Mouse (Mus musculus) cerebellum, adult 2 months (tissue): ENCODE measurements around the gene Noto. TPM values are rescaled to one million over a fixed set of nuclear protein-coding genes. Genes with fewer than 3 reads are reported as not detected.

Experiments
- DNase-seq, 2 experiments: peaks; one replicate each; pipeline ENCODE4 v3.0.0; 2021
- H3K27ac ChIP-seq: fragments of 200-500 bp; 2 replicates; pipeline ENCODE4 v1.5.1; 2012; ENCODE audit warnings: low read length, control low read depth, inconsistent platforms; ENCODE audit not compliant: insufficient read depth
- H3K27me3 ChIP-seq: fragments of 200-500 bp; 2 replicates; pipeline ENCODE4 v1.6.1; 2012; ENCODE audit warnings: inconsistent platforms, mild to moderate bottlenecking, low read length, moderate library complexity; ENCODE audit not compliant: control insufficient read depth, insufficient read depth
- H3K4me1 ChIP-seq: fragments of 200-500 bp; 2 replicates; pipeline ENCODE4 v1.6.1; 2011; ENCODE audit warnings: low read length; ENCODE audit not compliant: control insufficient read depth, insufficient read depth
- H3K4me3 ChIP-seq: fragments of 200-500 bp; replicated peaks from 2 replicates; pipeline ENCODE3; 2011; ENCODE audit warnings: mild to moderate bottlenecking, low read depth, low read length, control low read depth; ENCODE audit not compliant: insufficient read depth
- CTCF ChIP-seq: fragments of 200-500 bp; IDR thresholded peaks from 2 replicates; pipeline ENCODE4 v1.5.1; 2011; ENCODE audit warnings: low read depth, mild to moderate bottlenecking, control low read depth, low read length, moderate library complexity, borderline replicate concordance; ENCODE audit not compliant: insufficient read depth
- POLR2A ChIP-seq: fragments of 200-500 bp; IDR thresholded peaks from 2 replicates; pipeline ENCODE4 v1.6.1; 2011; ENCODE audit warnings: low read length, control low read depth, borderline replicate concordance; ENCODE audit not compliant: insufficient read depth
- WGBS: fragments of 180-500 bp; shearing (Covaris S2); methylation state at CpG from one replicate; pipeline ENCODE4 v1.1.7; 2018; 5-methylcytosine and 5-hydroxymethylcytosine counted together
- polyA plus RNA-seq: library from polyadenylated mRNA; depleted of rRNA; stranded (reverse); fragments of >200 nt; gene quantifications from 2 replicates; pipeline ENCODE4 v1.2.3, GENCODE M21; 2012; rRNA removed

Gene Noto
- polyA plus RNA-seq, 1 experiment, result not detected

- WGBS, result 54% methylated on average over 8 of the region's 8 CpGs
- Histone ChIP-seq H3K27ac (no peak overlapping the region), H3K4me1 (no peaks in the 10 kb centered on the region)
Measured at GRCm38 (mm10) chr6:85471962-85472361, 48.3 kb downstream of the Noto start.

GRCm38 (mm10) chr6:85472542-85472941, 48.9 kb downstream of the Noto start:
- Histone ChIP-seq H3K27me3 (no peaks in the 10 kb centered on the region), H3K27ac (no peak overlapping the region), H3K4me1 (no peaks in the 10 kb centered on the region), H3K4me3 (no peak overlapping the region)
- WGBS, result 44% methylated on average over 5 of the region's 5 CpGs
- TF ChIP-seq POLR2A, result no peak
- no peak for TF ChIP-seq CTCF
- DNase-seq, result no peak

More at GRCm38 (mm10) chr6:85471962-85472361, 48.3 kb downstream of the Noto start:
- H3K4me3 ChIP-seq, result no peak overlapping the region
- DNase-seq, result no peak
- no peaks in the 10 kb centered on the region for H3K27me3 ChIP-seq
- TF ChIP-seq CTCF (no peak), POLR2A (no peak)

GRCm38 (mm10) chr6:85475581-85475980, 51.9 kb downstream of the Noto start:
- no peak for DNase-seq
- Histone ChIP-seq H3K4me3 (no peak overlapping the region), H3K27ac (no peak overlapping the region), H3K4me1 (peaks cover 3% of the 10 kb centered on the region; the same call in 1 of the 2 replicates), H3K27me3 (no peaks in the 10 kb centered on the region)
- TF ChIP-seq POLR2A (no peak), CTCF (no peak)
- 94% methylated on average over 3 of the region's 3 CpGs for WGBS

GRCm38 (mm10) chr6:85477366-85477917, 53.8 kb downstream of the Noto start:
- TF ChIP-seq CTCF (peak; percentile 71), POLR2A (no peak)
- H3K27me3 ChIP-seq, result no peaks in the 10 kb centered on the region
- DNase-seq, result no peak
- H3K27ac ChIP-seq, result no peak overlapping the region
- peaks cover 8% of the 10 kb centered on the region for H3K4me1 ChIP-seq
- WGBS, result 50% methylated on average over 10 of the region's 10 CpGs
- H3K4me3 ChIP-seq, result no peak overlapping the region

- Histone ChIP-seq H3K4me1 (peaks cover 8% of the 10 kb centered on the region), H3K27ac (no peak overlapping the region), H3K4me3 (no peak overlapping the region), H3K27me3 (no peaks in the 10 kb centered on the region)
- TF ChIP-seq CTCF, result peak; percentile 6; the same call in 1 of the 2 replicates
- TF ChIP-seq POLR2A, result no peak
- 77% methylated on average over 14 of the region's 14 CpGs for WGBS
- no peak for DNase-seq
Measured at GRCm38 (mm10) chr6:85478416-85478815, 54.7 kb downstream of the Noto start.

Other genes starting within 250 kb of the Noto start
- 0.11 and 0.19 TPM in 2 replicates for gene Emx1, start 236.4 kb upstream of the Noto start, polyA plus RNA-seq
- 169 and 172 TPM in 2 replicates for gene Sfxn5, start 90.5 kb upstream of the Noto start, polyA plus RNA-seq
- gene Rab11fip5, start 49.3 kb upstream of the Noto start, polyA plus RNA-seq, result 70.7 and 75.2 TPM in 2 replicates
- gene Smyd5, start 8.1 kb downstream of the Noto start, polyA plus RNA-seq, result 35.3 and 38.8 TPM in 2 replicates
- 207 TPM in 2 replicates for gene Cct7, start 27.6 kb downstream of the Noto start, polyA plus RNA-seq
- gene Pradc1, start 28.1 kb downstream of the Noto start, polyA plus RNA-seq, result 21.2 and 21.5 TPM in 2 replicates
- gene Fbxo41, start 79.1 kb downstream of the Noto start, polyA plus RNA-seq, result 32.9 and 33.8 TPM in 2 replicates
- 8.3 and 9.8 TPM in 2 replicates for gene Egr4, start 89.7 kb downstream of the Noto start, polyA plus RNA-seq
- gene Alms1, start 163.6 kb downstream of the Noto start, polyA plus RNA-seq, result 14.1 and 14.9 TPM in 2 replicates